Mouse (Mus musculus): ENCODE results near the gene Prkce.

The Prkce gene

GRCm38 (mm10) chr17:86176722-86177121 lies 9.1 kb downstream of the Prkce start:
- no peak for DNase-seq (ENCODE audit: low read depth)

- DNase-seq (ENCODE audit: low read depth) = no peak
Measured at GRCm38 (mm10) chr17:86183788-86184187, 16.2 kb downstream of the Prkce start.

- DNase-seq (ENCODE audit: low read depth) = no peak
Measured at GRCm38 (mm10) chr17:86184552-86185209, 17.1 kb downstream of the Prkce start.

- peak; percentile 56 for DNase-seq (ENCODE audit: low read depth)
Measured at GRCm38 (mm10) chr17:86185584-86185983, 18.0 kb downstream of the Prkce start.

GRCm38 (mm10) chr17:86187777-86188176 lies 20.2 kb downstream of the Prkce start:
- DNase-seq (ENCODE audit: low read depth) = peak; percentile 22

- no peak for DNase-seq (ENCODE audit: low read depth)
Measured at GRCm38 (mm10) chr17:86193979-86194378, 26.4 kb downstream of the Prkce start.

GRCm38 (mm10) chr17:86194921-86195320 lies 27.3 kb downstream of the Prkce start:
- no peak for DNase-seq (ENCODE audit: low read depth)

GRCm38 (mm10) chr17:86198496-86199465 lies 31.2 kb downstream of the Prkce start:
- DNase-seq (ENCODE audit: low read depth) = no peak

- peak; percentile 22 for DNase-seq (ENCODE audit: low read depth)
Measured at GRCm38 (mm10) chr17:86201981-86202380, 34.4 kb downstream of the Prkce start.

GRCm38 (mm10) chr17:86202972-86203371 lies 35.4 kb downstream of the Prkce start:
- peak; percentile 12 for DNase-seq (ENCODE audit: low read depth)

GRCm38 (mm10) chr17:86203531-86204450 lies 36.2 kb downstream of the Prkce start:
- DNase-seq (ENCODE audit: low read depth) = peak; percentile 23

GRCm38 (mm10) chr17:86206289-86206688 lies 38.7 kb downstream of the Prkce start:
- no peak for DNase-seq (ENCODE audit: low read depth)

- DNase-seq (ENCODE audit: low read depth) = no peak
Measured at GRCm38 (mm10) chr17:86208057-86208820, 40.7 kb downstream of the Prkce start.

GRCm38 (mm10) chr17:86208821-86209186 lies 41.2 kb downstream of the Prkce start:
- DNase-seq (ENCODE audit: low read depth) = no peak

- no peak for DNase-seq (ENCODE audit: low read depth)
Measured at GRCm38 (mm10) chr17:86209680-86210251, 42.2 kb downstream of the Prkce start.

GRCm38 (mm10) chr17:86212204-86212603 lies 44.6 kb downstream of the Prkce start:
- DNase-seq (ENCODE audit: low read depth) = no peak

GRCm38 (mm10) chr17:86214285-86214684 lies 46.7 kb downstream of the Prkce start:
- no peak for DNase-seq (ENCODE audit: low read depth)

- DNase-seq (ENCODE audit: low read depth) = no peak
Measured at GRCm38 (mm10) chr17:86214741-86215140, 47.2 kb downstream of the Prkce start.

- DNase-seq (ENCODE audit: low read depth) = no peak
Measured at GRCm38 (mm10) chr17:86215771-86216170, 48.2 kb downstream of the Prkce start.

- DNase-seq (ENCODE audit: low read depth) = no peak
Measured at GRCm38 (mm10) chr17:86217468-86217867, 49.9 kb downstream of the Prkce start.

GRCm38 (mm10) chr17:86218553-86218952 lies 51.0 kb downstream of the Prkce start:
- DNase-seq (ENCODE audit: low read depth) = no peak

All from NIH3T3 (cell line).